ENCODE assay signal across 12 mouse cellular contexts in genomic region chr9:32027962-32028361, GRCm38 (mm10).
DNase-seq lines count a peak whose midpoint lies in the region; ATAC-seq lines count a peak whose summit lies in the region.
"Had no signal": no experiment of that assay in that cellular context is flagged by ENCODE, and none has a peak within 500 bp of the region (broad histone marks: within the 10 kb centered on the region; RNA-seq: fewer than 3 reads in every experiment).

No protein-coding gene starts in this region.

- no peaks in the 10 kb centered on the region for H3K9me3 ChIP-seq in hindbrain, embryonic 10.5 days
- H3K9me3 ChIP-seq in hindbrain, embryonic 13.5 days, result no peaks in the 10 kb centered on the region
- H3K9me3 ChIP-seq in kidney, embryonic 14.5 days (ENCODE audit: control insufficient read depth, low read length), result no peaks in the 10 kb centered on the region
- H3K9me3 ChIP-seq in neural tube, embryonic 12.5 days, result no peaks in the 10 kb centered on the region
- H3K9me3 ChIP-seq: forebrain, embryonic 13.5 days had no signal

- H3K27ac ChIP-seq in hindbrain, embryonic 10.5 days, result 0 out of 2 replicates have a peak overlapping the region, but pooled peaks have one; percentile 24
- no peak overlapping the region for H3K27ac ChIP-seq in hindbrain, embryonic 13.5 days
- no peak overlapping the region for H3K27ac ChIP-seq in kidney, embryonic 14.5 days (ENCODE audit: low read depth, low read length)
- no peak overlapping the region for H3K27ac ChIP-seq in neural tube, embryonic 12.5 days
- H3K27ac ChIP-seq: forebrain, embryonic 13.5 days had no signal

- H3K27me3 ChIP-seq in hindbrain, embryonic 10.5 days (ENCODE audit: insufficient read depth, poor library complexity, severe bottlenecking), result 0 out of 2 replicates have a peak, but pooled peaks cover 5% of the 10 kb centered on the region
- no peaks in the 10 kb centered on the region for H3K27me3 ChIP-seq in hindbrain, embryonic 13.5 days
- H3K27me3 ChIP-seq in kidney, embryonic 14.5 days (ENCODE audit: control insufficient read depth, insufficient read depth, low read length), result no peaks in the 10 kb centered on the region
- no peaks in the 10 kb centered on the region for H3K27me3 ChIP-seq in neural tube, embryonic 12.5 days (replicated peaks)
- H3K27me3 ChIP-seq: Patski had no signal

- ATAC-seq in hindbrain, embryonic 13.5 days (ENCODE audit: low FRiP score), result no peak
- no peak for ATAC-seq in kidney, embryonic 14.5 days (ENCODE audit: low FRiP score, low TSS enrichment)
- no peak for ATAC-seq in neural tube, embryonic 12.5 days (ENCODE audit: low FRiP score, low read depth)
- ATAC-seq: forebrain, embryonic 13.5 days; Patski had no signal

- no peak overlapping the region for H3K4me3 ChIP-seq in hindbrain, embryonic 10.5 days
- no peak overlapping the region for H3K4me3 ChIP-seq in hindbrain, embryonic 13.5 days
- H3K4me3 ChIP-seq in kidney, embryonic 14.5 days (ENCODE audit: low read length), result no peak overlapping the region
- no peak overlapping the region for H3K4me3 ChIP-seq in neural tube, embryonic 12.5 days
- H3K4me3 ChIP-seq: forebrain, embryonic 13.5 days had no signal

- peaks cover 29% of the 10 kb centered on the region for H3K4me1 ChIP-seq in hindbrain, embryonic 10.5 days (replicated peaks)
- peaks cover 8% of the 10 kb centered on the region; the same call in 1 of the 2 replicates for H3K4me1 ChIP-seq in hindbrain, embryonic 13.5 days (replicated peaks)
- peaks cover 26% of the 10 kb centered on the region for H3K4me1 ChIP-seq in kidney, embryonic 14.5 days (ENCODE audit: control insufficient read depth, insufficient read depth, low read length)
- H3K4me1 ChIP-seq in neural tube, embryonic 12.5 days, result peaks cover 4% of the 10 kb centered on the region; the same call in 1 of the 2 replicates
- H3K4me1 ChIP-seq: forebrain, embryonic 13.5 days had no signal

- 33% methylated on average over 8 of the region's 8 CpGs for WGBS in hindbrain, embryonic 10.5 days
- 23% methylated on average over 8 of the region's 8 CpGs for WGBS in hindbrain, embryonic 13.5 days
- WGBS in kidney, embryonic 14.5 days, result 20% methylated on average over 8 of the region's 8 CpGs
- 32% methylated on average over 8 of the region's 8 CpGs for WGBS in neural tube, embryonic 12.5 days

- no peak for DNase-seq in hindbrain, embryonic 10.5 days (ENCODE audit: low spot score)
- peak; percentile 33 for DNase-seq in WW6 (ENCODE audit: low read depth, low spot score)
- DNase-seq in cerebellum, postnatal 10 days, result no peak
- no peak for DNase-seq in layer of hippocampus, adult 18-20 months (ENCODE audit: low spot score in 2 of 2)
- DNase-seq in layer of hippocampus, postnatal 25 days (ENCODE audit: extremely low spot score in 1 of 2, low spot score in 1 of 2), result no peak
- DNase-seq: cerebellum, adult 8-10 months; thymus, adult 18-20 months had no signal

- no peak overlapping the region for H3K4me2 ChIP-seq in hindbrain, embryonic 13.5 days
- peak overlapping the region; percentile 13; the same call in 1 of the 2 replicates for H3K4me2 ChIP-seq in kidney, embryonic 14.5 days (replicated peaks; ENCODE audit: low read depth, low read length)
- H3K4me2 ChIP-seq in neural tube, embryonic 12.5 days (replicated peaks), result peak overlapping the region; percentile 20; the same call in 1 of the 2 replicates
- H3K4me2 ChIP-seq: forebrain, embryonic 13.5 days had no signal

- no peak overlapping the region for H3K9ac ChIP-seq in hindbrain, embryonic 13.5 days
- no peak overlapping the region for H3K9ac ChIP-seq in kidney, embryonic 14.5 days (ENCODE audit: low read depth, low read length)
- H3K9ac ChIP-seq in neural tube, embryonic 12.5 days, result no peak overlapping the region
- H3K9ac ChIP-seq: forebrain, embryonic 13.5 days had no signal

- no peaks in the 10 kb centered on the region for H3K36me3 ChIP-seq in hindbrain, embryonic 10.5 days
- no peaks in the 10 kb centered on the region for H3K36me3 ChIP-seq in hindbrain, embryonic 13.5 days
- H3K36me3 ChIP-seq in kidney, embryonic 14.5 days (ENCODE audit: control insufficient read depth, insufficient read depth, low read length), result no peaks in the 10 kb centered on the region
- no peaks in the 10 kb centered on the region for H3K36me3 ChIP-seq in neural tube, embryonic 12.5 days
